Mouse (Mus musculus) heart, postnatal 10 days (tissue): ENCODE measurements at regions not wholly inside any gene's neighbourhood (a gene's known extent, or its start where the extent isn't known, plus 50 kb on each side); places are given as distances from the start of the nearest gene placed in this dataset.

ENCODE experiments used
- DNase-seq, 2 experiments: peaks; one replicate each; pipeline ENCODE4 v3.0.0; 2021
- intact Hi-C: fragments of 180-260 bp; cut with DNase I; formaldehyde crosslinking; loops from one replicate; pipeline ENCODE4 v1.15.1; 2025

GRCm38 (mm10) chr7:51270531-51271090 is 240.2 kb upstream of the Ano5 start:
- peak; percentile 62 to 75 for DNase-seq
- intact Hi-C loops = no loop called here

- DNase-seq = no peak
- intact Hi-C loops = no loop called here
Observed at GRCm38 (mm10) chr7:51281470-51281869, 229.4 kb upstream of the Ano5 start.

- intact Hi-C loops = no loop called here
Observed at GRCm38 (mm10) chr7:51300238-51300637, 210.6 kb upstream of the Ano5 start.

GRCm38 (mm10) chr7:51307757-51308156 is 203.1 kb upstream of the Ano5 start:
- intact Hi-C loops = no loop called here
- no peak for DNase-seq

More at GRCm38 (mm10) chr7:51300238-51300637, 210.6 kb upstream of the Ano5 start:
- peak; percentile 50 to 68 for DNase-seq

- intact Hi-C loops = no loop called here
- DNase-seq = no peak
Observed at GRCm38 (mm10) chr7:51310191-51310590, 200.6 kb upstream of the Ano5 start.

- intact Hi-C loops = no loop called here
- no peak for DNase-seq
Observed at GRCm38 (mm10) chr7:51339841-51340540, 170.8 kb upstream of the Ano5 start.

GRCm38 (mm10) chr7:51347521-51347920 is 163.3 kb upstream of the Ano5 start:
- intact Hi-C loops = no loop called here
- DNase-seq = no peak

GRCm38 (mm10) chr7:51360134-51360533 is 150.7 kb upstream of the Ano5 start:
- intact Hi-C loops = no loop called here
- DNase-seq = no peak

GRCm38 (mm10) chr7:51377584-51377983 is 133.2 kb upstream of the Ano5 start:
- no peak for DNase-seq
- intact Hi-C loops = no loop called here
